Mouse (Mus musculus): ENCODE results near the gene Farp2. TPM values are rescaled to one million over a fixed set of nuclear protein-coding genes. Genes with fewer than 3 reads are reported as not detected.
"Not testable (repeated sequence)": the region's sequence is repeated elsewhere in the genome, so short reads cannot be mapped to it uniquely, and the experiment has no call there.

Gene Farp2
- total RNA-seq, 2 experiments from 2014 or later, result 12.0 to 13.0 TPM

- DNase-seq (ENCODE audit: low spot score in 2 of 2), result peak; percentile 61 to 81
Observed at GRCm38 (mm10) chr1:93634481-93634891, 122.6 kb downstream of the Farp2 start.

- DNase-seq (ENCODE audit: low spot score in 2 of 2), result peak in 1 of 2 experiments; percentile 29
Observed at GRCm38 (mm10) chr1:93635091-93635579, 123.3 kb downstream of the Farp2 start.

- peak; percentile 100 for DNase-seq (ENCODE audit: low spot score in 2 of 2)
Observed at GRCm38 (mm10) chr1:93635580-93636192, 123.8 kb downstream of the Farp2 start.

GRCm38 (mm10) chr1:93636211-93636897 is 124.5 kb downstream of the Farp2 start:
- no peak for DNase-seq (ENCODE audit: low spot score in 2 of 2)

GRCm38 (mm10) chr1:93641978-93642377 is 130.1 kb downstream of the Farp2 start:
- no peak for DNase-seq (ENCODE audit: low spot score in 2 of 2)

GRCm38 (mm10) chr1:93642692-93643091 is 130.8 kb downstream of the Farp2 start:
- no peak for DNase-seq (ENCODE audit: low spot score in 2 of 2)

- no peak for DNase-seq (ENCODE audit: low spot score in 2 of 2)
Observed at GRCm38 (mm10) chr1:93649604-93650172, 137.8 kb downstream of the Farp2 start.

- DNase-seq (ENCODE audit: low spot score in 2 of 2), result no peak
Observed at GRCm38 (mm10) chr1:93654275-93654674, 142.4 kb downstream of the Farp2 start.

- no peak for DNase-seq (ENCODE audit: low spot score in 2 of 2)
Observed at GRCm38 (mm10) chr1:93654798-93655197, 142.9 kb downstream of the Farp2 start.

- DNase-seq (ENCODE audit: low spot score in 2 of 2), result peak in 1 of 2 experiments; percentile 30
Observed at GRCm38 (mm10) chr1:93656325-93657024, 144.6 kb downstream of the Farp2 start.

- DNase-seq (ENCODE audit: low spot score in 2 of 2), result no peak
Observed at GRCm38 (mm10) chr1:93657025-93657360, 145.1 kb downstream of the Farp2 start.

GRCm38 (mm10) chr1:93658559-93658958 is 146.7 kb downstream of the Farp2 start, which contains the start of gene Stk25:
TSS of gene Stk25 (minus strand) at chr1:93658659.
- DNase-seq (ENCODE audit: low spot score in 2 of 2), result not testable (repeated sequence)

GRCm38 (mm10) chr1:93667760-93668400 is 156.0 kb downstream of the Farp2 start:
- DNase-seq (ENCODE audit: low spot score in 2 of 2), result no peak

GRCm38 (mm10) chr1:93668791-93669548 is 157.1 kb downstream of the Farp2 start:
- DNase-seq (ENCODE audit: low spot score in 2 of 2), result peak in 1 of 2 experiments; percentile 45

GRCm38 (mm10) chr1:93669941-93670340 is 158.1 kb downstream of the Farp2 start:
- DNase-seq (ENCODE audit: low spot score in 2 of 2), result no peak

Other genes starting within 250 kb of the Farp2 start
- 10 to 100 TPM; 19.1 TPM for gene Mterf4, start 206.2 kb upstream of the Farp2 start, total RNA-seq (2021)
- gene Ppp1r7, start 169.2 kb upstream of the Farp2 start, total RNA-seq (2021), result 10 to 100 TPM; 64.8 to 77.8 TPM
- gene Pask, start 168.6 kb upstream of the Farp2 start, total RNA-seq (2021), result 1 to 10 TPM; 3.5 to 6.8 TPM
- gene Ano7, start 138.1 kb upstream of the Farp2 start, total RNA-seq (2021), result under 1 TPM in 1 of 2 experiments, not detected in 1; 0.17 TPM
- gene Hdlbp, start 33.3 kb upstream of the Farp2 start, total RNA-seq (2021), result 100 to 1,000 TPM; 153 to 156 TPM
- gene Stk25, start 146.6 kb downstream of the Farp2 start, total RNA-seq (2021), result 100 to 1,000 TPM; 410 to 415 TPM
- 10 to 100 TPM; 56.6 to 59.1 TPM for gene Bok, start 173.6 kb downstream of the Farp2 start, total RNA-seq (2021)
- gene Atg4b, start 239.4 kb downstream of the Farp2 start, total RNA-seq (2021), result 10 to 100 TPM; 79.1 to 81.4 TPM
- 10 to 100 TPM; 35.7 to 37.6 TPM for gene Thap4, start 242.8 kb downstream of the Farp2 start, total RNA-seq (2021)

Data from layer of hippocampus, adult 18-20 months (tissue).